Mouse (Mus musculus): ENCODE results near the gene Prpf6.

The Prpf6 gene

DNA sequence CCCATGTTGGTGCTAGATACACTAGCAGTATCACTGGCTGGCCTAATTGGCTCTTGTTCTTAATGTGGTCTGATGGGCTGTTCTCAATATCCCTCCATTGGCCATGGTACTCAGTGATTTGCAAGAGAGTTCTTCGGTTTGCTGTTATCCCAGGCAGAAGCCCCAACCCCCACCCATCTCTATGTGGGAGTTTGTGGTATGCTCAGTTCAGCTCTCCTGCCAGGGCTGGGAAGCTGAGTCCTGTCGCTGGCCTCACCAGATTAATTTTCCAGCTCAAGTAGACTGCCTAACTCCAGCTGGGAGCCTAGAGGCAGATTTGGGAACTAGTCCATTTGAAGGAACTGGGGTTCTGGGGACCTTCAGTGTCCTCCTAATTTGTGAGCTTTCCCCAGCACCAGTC, 65.8 kb downstream of the Prpf6 start:
- no peak for DNase-seq (ENCODE audit: low read depth in 2 of 2, low spot score in 2 of 2)

DNA sequence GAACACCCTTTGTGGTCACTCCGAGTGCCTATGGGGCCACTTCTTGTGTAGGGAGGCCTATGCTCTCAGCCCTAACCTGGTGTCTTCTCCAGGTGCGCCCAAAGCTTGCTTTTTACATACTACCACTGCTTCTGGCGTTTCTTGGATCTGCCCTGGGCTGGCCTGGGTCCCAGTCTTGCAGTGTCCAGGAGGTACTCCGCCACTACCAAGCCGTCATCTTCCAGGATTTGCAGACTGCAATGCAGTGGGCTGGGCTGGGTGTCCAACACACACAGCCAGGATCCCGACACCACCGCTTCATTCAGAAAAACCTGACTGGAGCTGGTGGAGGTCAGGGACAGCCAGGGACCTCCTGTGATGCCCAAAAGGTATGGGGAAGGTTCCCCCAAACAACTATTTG, 66.9 kb downstream of the Prpf6 start:
- no peak for DNase-seq (ENCODE audit: low read depth in 2 of 2, low spot score in 2 of 2)

DNA sequence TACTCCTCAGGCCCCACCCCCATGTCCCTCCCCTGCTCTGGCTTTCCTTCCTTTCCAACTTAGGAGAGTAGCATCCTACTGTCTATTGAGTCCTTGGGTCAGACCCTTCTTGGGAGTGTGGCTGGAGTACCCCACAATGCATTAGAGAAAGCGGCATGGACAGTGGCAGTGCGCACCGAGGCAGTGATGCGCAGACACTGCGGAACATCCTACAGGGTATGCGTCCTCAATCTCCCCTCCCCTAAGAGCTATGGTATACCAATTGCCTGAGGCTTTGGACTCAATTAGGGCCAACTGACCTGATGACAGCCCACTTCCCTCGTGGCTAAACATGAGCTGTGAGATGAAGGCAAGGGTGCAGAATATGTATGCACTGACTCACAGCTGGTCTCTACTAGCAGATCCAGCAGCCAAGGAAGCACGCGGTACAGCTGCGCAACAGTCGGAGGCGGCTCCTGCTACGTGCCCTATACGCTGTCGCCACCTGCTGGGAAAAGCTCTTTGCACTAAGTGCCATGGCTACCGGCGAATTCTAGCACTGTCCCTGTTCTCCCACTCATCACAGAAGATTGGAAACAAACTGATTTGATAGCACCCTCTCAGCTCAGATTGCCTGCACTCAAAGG, 67.4 kb downstream of the Prpf6 start:
- peak; percentile 13 to 33 for DNase-seq (ENCODE audit: low read depth in 2 of 2, low spot score in 2 of 2)

DNA sequence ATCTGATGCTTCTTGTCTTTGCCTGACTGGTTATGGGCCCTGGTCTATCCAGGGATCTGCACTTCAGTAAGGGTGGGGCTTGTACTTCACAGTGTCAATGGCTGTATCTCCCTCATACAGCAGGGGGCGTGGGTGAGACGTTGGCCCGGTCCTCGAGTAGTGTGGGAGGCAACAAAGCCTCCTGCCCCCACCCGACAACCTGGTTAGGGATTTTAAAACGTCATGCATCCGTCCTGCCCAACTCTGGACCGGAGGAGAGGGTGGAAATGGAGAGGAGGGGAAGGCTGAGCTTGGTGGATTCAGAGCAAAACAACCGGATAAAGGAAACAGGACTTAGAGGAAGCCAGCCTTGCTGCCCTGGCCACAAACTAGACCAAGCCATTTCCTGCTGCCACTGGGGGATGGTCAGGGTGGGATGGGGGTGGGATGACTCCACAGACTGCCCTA, 68.0 kb downstream of the Prpf6 start:
- DNase-seq (ENCODE audit: low read depth in 2 of 2, low spot score in 2 of 2), result peak; percentile 76 to 83

DNA sequence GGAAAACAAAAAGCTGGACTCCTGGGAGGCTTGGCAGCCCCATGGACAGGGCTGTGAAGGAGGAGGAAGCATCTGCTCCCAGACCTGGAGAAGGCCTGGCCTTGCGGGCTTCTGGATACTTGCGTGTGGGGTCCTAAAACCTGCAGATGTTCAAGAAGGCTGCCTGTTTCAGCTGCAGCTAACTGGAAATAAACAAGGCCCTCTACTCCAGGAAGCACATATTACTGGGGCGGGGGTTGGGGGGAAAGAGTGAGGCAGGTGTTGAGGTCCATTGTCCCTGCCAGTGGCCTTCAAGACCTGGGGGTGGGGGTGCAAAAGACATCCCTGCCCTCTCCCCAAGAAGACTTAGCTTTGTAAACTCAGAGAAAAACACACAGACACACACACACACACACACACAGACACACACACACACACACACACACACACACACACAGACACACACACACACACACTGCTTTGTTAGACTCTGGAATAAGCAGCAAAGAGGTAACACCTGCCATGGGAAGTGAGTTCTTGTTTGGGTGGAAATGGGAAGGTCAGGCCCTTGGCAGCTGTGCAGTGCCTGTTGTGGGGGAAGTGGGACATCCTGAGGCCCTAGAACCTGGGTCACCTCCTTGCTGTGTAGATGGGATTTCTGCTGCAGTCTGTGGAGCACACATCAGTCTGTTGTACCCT, 71.1 kb downstream of the Prpf6 start:
- no peak for DNase-seq (ENCODE audit: low read depth in 2 of 2, low spot score in 2 of 2)

DNA sequence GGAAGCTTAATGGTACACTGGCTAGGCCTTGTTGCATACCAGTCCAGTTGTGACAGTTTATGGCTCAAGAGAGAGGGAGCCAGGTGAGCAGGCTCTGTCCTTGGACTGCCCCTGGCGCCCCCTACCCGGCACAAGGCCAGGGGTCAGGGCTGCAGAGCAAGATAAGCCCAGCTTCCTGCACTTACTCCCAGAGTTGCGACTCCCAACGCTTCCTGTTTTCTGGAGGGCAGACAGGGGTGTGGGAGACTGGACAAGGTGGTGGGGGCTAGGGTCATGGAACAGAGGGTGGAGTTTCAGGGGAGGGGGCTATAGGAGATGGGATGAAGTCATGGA, 71.6 kb downstream of the Prpf6 start:
- DNase-seq (ENCODE audit: low read depth in 2 of 2, low spot score in 2 of 2), result no peak

DNA sequence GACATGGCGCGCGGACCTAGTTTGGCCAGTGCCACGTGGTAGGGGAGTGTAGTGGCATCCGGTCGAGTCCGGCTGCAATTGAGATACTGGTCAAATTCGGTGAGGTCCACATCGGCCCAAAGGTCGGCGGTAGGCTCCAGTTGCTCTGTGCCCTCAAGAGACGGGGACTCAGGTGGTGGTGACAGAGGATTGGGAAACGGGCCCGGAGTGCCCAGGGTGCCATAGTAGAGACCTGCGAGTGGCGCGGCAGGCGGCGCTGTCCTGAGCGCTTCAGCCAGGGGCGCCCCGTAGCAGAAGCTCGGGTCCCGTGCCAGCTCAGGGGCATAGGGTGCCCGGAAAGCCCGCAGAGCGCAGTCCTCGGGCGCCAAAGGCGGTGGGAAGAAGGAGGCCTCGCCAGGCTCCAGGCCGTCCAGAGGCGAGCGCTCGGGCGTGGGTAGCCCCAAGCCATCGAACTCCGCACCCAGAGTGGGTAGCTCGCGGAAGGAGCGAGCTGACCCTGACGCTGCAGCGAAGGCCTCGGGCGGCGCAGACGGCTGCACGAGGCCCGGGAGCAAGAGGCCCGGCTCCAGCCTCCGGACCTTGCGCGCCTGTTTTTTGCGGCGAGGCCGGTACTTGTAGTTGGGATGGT, 78.7 kb downstream of the Prpf6 start:
- DNase-seq (ENCODE audit: low read depth in 2 of 2, low spot score in 2 of 2), result no peak

DNA sequence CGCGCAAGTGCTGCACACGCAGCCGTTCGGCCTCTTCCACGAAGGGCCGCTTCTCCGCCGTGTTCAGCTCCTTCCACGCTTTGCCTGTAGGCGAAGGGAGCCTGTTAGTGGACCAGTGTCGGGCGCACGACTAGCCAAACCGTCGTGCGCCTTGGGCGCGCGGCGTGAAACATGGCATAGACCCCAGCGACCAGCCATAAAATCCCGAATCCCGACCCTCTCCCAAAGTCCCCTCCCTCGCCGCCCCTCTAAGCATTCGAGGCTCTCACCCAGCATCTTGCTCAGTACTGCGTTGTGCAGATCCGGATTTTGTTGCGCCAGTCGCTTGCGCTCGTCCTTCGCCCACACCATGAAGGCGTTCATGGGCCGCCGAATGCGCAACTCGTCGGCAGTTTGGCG, 79.2 kb downstream of the Prpf6 start:
- no peak for DNase-seq (ENCODE audit: low read depth in 2 of 2, low spot score in 2 of 2)

DNA sequence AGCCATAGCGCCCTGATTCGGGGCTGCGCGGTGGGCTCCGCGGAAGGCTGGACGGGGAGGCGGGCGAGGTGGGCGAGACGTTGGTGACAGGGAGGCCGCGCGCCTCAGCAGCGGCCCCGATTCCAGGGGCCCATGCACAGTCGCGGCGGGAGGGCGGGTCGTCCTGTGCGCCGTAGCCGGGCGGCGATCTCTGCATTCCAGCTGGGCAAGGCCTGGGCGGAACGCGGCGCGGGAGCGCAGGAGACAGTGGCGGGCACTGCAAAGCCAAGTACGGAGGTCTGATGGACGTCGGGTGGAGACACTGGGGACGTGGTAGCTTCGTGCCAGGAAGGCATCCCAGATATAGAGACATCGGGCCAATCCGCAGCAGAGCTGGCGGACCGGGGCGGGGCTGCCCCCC, 79.7 kb downstream of the Prpf6 start, which contains the start of gene Sox18:
TSS of gene Sox18 (minus strand) at position 315 of the 400 bp plus-strand sequence.
- DNase-seq (ENCODE audit: low read depth in 2 of 2, low spot score in 2 of 2), result no peak

DNA sequence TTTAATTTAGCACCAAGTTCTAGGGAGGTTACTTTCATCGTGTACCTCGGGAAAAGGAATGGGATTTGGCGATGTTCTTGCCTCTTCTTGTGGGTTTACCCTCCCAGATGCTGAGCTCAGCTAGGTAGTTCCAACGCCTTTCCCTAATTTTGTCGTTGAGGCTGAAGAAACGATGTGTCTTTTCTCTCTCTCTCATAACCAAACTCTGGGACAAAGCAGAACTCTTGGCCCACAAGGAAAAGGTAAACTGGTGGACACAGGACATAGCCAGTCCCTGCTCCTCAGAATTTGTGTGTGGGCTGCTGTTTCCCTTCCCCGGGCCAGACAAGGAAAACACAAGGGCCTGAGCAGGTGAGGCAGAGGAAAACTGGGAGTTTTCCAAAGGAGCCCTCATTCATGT, 80.3 kb downstream of the Prpf6 start:
- DNase-seq (ENCODE audit: low read depth in 2 of 2, low spot score in 2 of 2), result no peak

DNA sequence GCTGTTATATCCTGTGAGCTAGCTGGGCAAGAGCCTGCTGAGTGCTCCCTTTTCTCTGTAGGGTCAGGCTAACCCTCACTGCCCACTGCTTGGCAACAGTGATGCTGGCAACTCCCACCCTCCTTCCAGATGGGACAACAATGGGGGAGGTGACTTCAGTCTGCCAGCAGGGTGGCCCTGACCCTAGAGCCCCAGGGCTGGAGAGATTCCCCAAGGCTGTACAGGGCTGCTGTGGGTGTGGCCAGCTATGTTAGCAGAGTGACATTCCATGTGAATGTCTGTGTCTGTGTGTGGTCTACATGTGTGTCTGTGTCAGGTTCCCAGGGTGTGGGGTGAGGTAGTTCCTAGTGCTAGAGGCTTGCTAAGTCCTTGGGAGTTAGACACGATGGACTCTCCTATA, 81.8 kb downstream of the Prpf6 start:
- DNase-seq (ENCODE audit: low read depth in 2 of 2, low spot score in 2 of 2), result no peak

DNA sequence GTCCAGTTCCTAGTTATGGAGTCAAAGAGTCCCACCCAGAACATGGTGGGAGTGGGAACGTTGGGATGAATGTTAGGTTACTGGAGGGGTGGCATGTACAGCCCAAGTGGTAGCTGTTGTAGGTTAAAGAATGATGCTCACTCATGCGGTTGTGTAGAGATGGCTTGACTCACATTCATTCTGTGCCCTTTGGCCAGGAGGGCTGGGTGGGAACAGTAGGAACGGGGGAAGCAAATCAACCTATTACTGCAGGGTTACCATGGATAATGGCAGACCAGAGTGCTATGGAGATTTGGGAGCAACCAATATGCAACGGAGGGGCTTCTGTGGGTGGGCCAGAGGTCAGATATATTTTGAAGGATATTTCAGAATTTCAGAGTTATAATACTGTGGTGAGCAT, 83.3 kb downstream of the Prpf6 start:
- DNase-seq (ENCODE audit: low read depth in 2 of 2, low spot score in 2 of 2), result no peak

DNA sequence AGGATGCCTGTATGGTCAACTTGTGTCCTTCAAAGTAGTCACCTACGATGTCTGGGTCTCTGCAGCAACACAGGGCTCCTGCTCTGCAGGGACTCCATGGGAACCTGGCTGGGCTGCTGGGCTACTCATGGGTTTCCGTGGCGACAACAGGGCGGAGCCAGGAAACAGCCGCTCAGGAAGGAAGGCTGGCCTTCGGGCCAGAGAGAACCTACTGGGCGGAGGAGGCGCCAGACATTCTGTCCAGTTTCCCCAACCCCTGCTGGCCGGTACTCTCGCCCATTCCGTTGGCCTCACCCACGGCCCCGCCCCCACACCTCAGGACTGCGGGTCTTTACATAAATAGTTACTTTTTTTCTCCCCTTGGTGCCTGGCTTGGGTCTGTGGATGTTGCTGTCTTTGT, 83.8 kb downstream of the Prpf6 start:
- no peak for DNase-seq (ENCODE audit: low read depth in 2 of 2, low spot score in 2 of 2)

DNA sequence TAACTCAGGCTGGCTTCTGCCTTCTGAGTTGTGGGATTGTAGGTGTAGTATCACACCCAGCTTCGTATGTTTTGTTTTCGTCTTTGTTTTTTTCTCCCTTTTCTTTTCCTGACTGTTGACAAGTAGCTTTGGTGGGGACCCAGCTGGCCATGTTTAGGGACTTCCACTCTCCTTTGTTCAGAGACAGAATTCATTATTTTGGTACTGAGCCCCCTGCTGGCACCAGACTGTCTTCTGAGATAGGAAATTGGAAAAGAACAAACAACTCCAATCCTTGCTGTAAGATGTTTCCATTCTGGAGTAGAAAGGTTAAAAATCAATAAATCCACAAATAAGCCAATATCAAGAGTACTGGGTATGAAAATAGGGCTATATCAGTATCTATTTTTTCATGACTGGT, 84.8 kb downstream of the Prpf6 start:
- DNase-seq (ENCODE audit: low read depth in 2 of 2, low spot score in 2 of 2), result no peak

DNA sequence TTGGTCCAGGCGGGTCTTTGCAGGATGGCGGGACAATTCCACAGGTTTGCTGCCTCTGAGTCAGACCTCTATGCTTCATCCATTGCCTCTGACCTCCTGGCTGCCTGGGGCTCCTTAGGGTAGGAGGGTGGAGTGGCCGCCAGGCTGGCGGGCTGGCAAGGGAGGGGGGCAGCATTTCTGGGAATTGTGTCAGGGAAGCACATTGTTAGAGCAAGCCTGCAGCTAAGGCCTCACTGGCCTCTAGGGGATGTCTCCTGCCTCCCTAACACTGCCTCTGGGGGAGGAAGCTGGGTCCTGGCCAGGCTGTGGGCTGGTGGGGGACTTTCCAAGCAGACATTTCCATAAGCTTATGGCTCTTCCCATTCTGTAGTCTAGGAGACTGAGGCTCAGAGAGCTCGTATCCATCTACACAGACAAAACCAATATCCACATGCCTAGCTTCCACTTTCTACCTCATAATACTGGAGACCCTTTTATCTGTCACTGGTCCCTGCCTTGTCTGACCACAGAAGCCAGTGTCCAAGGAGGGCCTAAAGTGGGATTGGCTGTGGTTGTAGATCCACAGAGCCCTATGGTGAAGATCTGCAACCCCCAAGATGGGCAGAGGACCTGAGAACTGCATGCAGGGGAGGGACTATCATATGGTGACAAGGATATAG, 85.6 kb downstream of the Prpf6 start:
- no peak for DNase-seq (ENCODE audit: low read depth in 2 of 2, low spot score in 2 of 2)

DNA sequence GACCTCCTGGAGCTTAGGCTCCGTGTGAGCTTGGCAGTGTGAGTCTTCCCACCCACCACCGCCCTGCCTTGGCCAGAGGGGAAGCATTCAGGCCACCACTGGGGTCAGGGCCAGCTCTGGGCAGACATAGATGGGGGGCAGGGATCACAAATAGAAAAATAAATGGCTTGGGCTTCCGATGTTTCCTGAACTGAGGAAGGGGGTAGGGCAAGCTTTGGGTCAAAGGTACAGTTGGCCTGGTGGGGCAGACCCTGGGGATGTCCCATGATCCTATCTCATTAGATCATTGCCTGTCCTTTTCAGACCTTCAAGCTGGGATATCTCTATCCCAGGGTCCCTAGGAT, 86.1 kb downstream of the Prpf6 start:
- DNase-seq (ENCODE audit: low read depth in 2 of 2, low spot score in 2 of 2), result no peak

DNA sequence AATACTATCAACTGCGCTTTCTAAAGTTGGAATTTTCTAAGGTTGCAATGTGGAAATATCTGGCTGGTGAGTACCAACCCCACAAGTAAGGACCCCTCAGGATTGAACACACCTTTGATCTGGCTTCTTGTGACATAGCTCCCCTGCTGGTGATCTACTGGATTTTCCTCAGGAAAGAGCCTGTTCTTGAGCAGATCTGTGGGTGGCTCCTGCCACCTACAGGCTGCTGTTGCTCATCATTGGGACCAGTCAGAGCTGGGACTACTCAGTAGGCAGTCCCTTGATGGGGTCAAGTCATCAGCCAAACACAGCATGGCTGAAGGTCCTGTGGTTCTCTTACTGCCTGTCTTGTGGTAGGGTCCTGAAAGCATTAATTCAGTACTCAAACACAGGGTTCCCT, 87.1 kb downstream of the Prpf6 start:
- peak; percentile 59 to 69 for DNase-seq (ENCODE audit: low read depth in 2 of 2, low spot score in 2 of 2)

DNA sequence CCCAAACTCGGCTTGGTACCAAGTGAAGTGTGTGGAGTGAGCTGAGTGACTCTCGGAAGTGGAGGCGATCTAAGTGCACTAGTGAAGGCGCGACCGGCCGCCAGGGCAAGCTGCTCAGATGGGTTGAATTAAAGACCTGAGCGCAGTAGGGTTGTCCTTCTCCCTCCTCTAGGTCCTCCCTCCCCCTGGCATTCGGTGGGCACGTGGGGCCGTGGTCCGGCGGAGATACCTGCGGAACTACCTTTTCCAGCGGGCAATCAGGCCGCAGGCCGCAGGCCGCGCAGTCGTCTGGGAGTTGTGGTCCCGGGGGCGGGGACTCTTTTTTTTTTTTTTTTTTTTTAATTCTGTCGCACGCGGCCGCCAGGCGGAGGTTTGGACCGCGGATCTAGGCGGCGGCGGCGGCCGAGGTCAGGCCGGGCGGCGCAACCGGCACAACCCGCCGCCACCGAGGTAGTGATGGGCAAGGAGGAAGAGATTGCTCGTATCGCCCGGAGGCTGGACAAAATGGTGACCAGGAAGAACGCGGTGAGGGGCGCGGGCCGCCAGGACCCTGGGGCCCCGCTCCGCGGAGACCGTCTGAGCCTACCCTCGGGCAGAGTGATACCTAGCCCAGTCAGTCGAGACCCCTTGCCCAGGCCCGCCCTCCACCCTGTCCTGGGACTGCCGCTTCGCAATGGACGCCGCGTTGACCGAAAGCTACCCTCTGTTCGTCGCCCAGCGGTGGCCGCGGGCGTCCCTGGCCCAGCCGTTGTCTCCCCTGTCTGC, 88.5 kb downstream of the Prpf6 start, which contains the start of gene Tcea2:
TSS of gene Tcea2 (plus strand) at position 360 of the 765 bp plus-strand sequence.
- peak; percentile 28 to 55 for DNase-seq (ENCODE audit: low read depth in 2 of 2, low spot score in 2 of 2)

DNA sequence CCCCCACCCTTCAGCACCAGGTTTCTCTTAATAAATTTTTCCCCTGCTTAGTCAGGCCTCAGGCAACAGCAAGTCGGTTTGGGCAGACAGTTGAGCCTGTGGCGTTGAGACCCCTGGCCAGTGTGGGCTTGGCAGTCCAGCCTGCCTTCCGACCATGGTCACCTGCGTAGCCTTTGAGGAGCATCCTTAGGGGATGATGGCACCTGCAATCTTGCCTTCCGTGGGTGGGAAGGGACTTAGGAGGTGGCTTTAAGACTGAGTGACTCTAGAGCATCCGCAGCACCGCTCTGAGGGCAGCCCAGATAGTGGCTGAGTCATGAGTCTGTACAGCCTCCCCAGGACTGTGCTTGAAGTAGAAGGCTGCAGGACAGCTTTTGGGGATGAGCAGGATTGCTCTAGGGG, 89.0 kb downstream of the Prpf6 start:
- peak in 1 of 2 experiments; percentile 20 for DNase-seq (ENCODE audit: low read depth in 2 of 2, low spot score in 2 of 2)

DNA sequence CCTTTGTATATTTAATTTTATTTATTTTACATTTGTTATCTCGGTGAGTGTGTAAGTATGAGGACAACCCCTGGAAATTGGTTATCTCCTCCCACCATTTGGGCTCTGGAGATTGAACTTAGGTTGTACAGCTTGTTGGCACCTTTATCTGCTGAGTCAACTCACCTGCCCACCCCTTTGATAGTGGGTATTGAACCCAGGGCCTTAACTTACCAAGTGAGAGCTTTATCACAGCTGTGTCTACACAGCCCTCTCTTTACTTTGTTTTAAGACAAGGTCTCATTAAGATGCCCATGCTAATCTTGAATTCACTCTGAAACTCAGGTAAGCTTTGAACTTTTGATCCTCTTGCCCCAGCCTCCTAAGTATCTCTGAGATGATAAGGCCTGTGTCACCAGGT, 90.3 kb downstream of the Prpf6 start:
- DNase-seq (ENCODE audit: low read depth in 2 of 2, low spot score in 2 of 2), result no peak

DNA sequence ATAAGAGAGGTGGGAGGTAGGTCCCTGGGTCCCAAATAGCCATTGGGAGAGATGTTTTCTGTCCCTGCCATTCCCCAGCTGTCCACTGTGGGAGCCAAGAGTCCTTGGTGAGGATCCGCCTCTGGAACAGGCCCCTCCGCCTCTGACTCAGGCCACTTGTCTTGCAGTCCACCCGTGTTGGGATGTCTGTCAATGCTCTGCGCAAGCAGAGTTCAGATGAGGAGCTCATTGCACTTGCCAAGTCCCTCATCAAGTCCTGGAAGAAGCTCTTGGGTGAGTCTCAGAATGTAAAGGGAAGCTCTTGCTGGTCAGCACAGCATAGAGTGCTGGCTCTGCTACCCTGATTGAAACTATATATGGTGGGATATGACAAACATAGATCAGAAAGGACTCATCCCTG, 91.7 kb downstream of the Prpf6 start:
- DNase-seq (ENCODE audit: low read depth in 2 of 2, low spot score in 2 of 2), result no peak
